Mouse (Mus musculus): Measurements from ENCODE around the gene BC005537.
"Not testable (repeated sequence)": the region's sequence is repeated elsewhere in the genome, so short reads cannot be mapped to it uniquely, and the experiment has no call there.

BC005537 gene

GRCm38 (mm10) chr13:24799925-24800673 is 1.4 kb upstream of the BC005537 start:
- in situ Hi-C loops (cut with MseI, MboI) = no loop called here

- in situ Hi-C loops (cut with MseI, MboI) = no loop called here
Measured at GRCm38 (mm10) chr13:24800674-24801307, 666 bp upstream of the BC005537 start.

DNA sequence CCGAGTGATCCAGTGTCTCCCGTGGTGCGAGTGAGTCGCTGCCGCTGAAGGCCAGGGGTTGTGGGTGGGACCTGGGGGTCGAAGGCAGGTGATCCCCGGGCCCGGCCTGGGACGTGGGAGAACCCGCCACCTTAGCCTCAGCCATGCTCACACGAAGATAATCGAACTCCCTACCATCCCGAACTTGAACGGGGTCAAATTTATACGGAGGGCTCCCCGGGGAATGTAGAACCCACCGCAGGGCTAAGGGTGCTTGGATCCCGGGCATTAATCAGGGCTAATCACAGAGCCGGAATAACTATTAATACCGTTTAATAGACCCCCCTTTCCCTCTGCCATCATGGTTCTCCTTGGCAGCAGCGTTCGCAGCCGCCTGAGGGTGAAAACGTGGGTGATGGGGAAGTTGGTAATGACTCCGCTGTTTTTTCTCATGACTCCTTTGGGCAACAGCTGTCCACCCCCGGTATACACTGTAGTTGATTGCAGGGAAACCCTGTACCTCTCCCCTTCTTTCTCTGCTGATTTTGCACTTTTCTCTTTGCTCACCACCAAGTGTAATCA is 754 bp downstream of the BC005537 start:
- in situ Hi-C loops (cut with MseI, MboI) = no loop called here

GRCm38 (mm10) chr13:24803196-24803595 is 1.7 kb downstream of the BC005537 start:
- in situ Hi-C loops (cut with MseI, MboI) = no loop called here

- in situ Hi-C loops (cut with MseI, MboI) = no loop called here
Measured at GRCm38 (mm10) chr13:24806079-24806478, 4.6 kb downstream of the BC005537 start.

GRCm38 (mm10) chr13:24812521-24812920 is 11.1 kb downstream of the BC005537 start:
- in situ Hi-C loops (cut with MseI, MboI) = no loop called here

GRCm38 (mm10) chr13:24814616-24815015 is 13.2 kb downstream of the BC005537 start:
- in situ Hi-C loops (cut with MseI, MboI) = no loop called here

- in situ Hi-C loops (cut with MseI, MboI) = no loop called here
Measured at GRCm38 (mm10) chr13:24816125-24817092, 15.0 kb downstream of the BC005537 start.

DNA sequence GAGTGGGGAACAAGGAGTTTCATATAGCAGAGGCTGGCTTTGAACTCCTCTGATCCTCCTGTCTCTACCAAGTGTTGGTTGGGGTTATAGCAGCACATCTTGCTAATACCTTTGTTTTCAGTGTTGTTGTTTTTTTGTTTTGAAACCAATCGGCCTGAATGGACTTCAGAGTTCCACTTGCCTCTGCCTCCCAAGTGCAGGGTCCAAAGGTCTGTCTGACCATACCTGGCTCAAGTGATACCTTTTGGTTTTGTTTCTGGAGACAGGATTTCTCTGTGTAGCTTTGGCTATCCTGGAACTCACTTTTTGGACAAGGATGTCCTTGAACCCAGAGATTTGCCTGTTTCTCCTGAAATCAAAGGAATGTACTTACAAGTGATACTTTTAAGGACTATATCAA is 18.5 kb downstream of the BC005537 start:
- in situ Hi-C loops (cut with MseI, MboI) = no loop called here

DNA sequence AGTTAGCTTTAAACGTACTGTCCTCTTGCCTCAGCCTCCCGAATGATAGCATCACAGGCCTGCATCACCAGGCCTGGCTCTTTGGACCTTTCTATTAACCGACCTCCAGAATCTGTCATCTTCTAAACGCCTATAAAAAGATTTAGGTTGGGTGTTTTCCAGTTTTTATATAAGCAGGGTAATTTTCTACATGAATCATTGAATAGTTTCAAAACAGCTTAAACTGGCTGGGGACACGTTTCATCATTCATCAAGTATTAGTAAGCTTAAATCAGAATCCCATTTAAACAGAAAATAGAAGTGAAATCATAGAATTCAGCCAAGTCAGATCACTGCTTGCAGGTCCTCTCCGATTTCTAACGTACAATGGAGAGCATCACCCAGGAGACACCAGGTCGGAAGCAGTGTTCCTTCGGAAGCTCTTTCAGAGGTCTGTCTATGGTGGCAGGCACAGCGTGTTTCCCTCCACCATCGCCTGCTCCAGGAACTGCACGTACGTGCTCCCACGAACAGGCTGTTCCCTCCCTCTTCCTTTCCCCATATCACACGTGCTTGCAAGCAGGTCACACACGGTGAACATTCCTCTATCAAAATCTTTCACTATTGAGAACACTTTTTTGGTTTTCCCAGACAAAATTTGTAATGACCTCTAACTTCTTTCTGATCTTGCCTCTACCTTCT is 21.3 kb downstream of the BC005537 start:
- in situ Hi-C loops (cut with MseI, MboI) = no loop called here

GRCm38 (mm10) chr13:24824647-24825046 is 23.2 kb downstream of the BC005537 start:
- in situ Hi-C loops (cut with MseI, MboI) = no loop called here

DNA sequence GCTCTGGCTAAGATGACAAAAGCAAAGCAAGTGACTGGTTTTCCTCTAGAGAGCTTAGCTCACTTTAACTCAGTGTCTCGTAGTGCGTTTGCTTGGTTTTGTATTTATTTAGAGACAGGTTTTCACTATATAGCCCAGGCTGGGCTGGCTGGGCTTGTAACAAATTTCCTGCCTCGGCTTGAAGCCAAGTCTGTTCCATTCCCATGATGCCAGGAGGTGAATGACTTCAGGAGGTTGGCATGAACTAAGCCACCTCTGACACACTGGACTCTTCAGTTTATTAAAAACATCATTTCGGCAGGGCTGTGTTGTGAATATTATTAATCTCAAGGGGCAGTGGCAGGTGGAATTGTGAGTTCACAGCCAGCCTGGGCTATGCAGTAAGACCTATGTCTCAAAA is 24.1 kb downstream of the BC005537 start:
- in situ Hi-C loops (cut with MseI, MboI) = no loop called here

DNA sequence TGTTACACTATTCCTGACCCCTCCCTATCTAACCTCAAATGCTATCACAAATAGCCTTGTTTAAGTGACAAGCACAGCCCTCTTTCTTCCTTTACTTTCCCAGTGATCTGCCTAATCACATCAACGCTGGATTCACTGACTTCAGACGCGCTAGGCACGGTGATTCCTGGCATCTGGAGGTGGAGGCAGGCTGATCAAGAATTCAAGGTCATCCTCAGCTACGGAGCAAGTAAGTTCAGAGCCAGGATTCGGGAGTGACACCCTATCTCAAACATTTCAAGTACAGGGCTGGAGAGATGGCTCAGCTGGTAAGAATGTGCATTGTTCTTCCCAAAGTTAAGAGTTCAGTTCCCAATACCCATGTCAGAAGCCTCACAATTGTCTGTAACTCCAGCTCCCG is 24.7 kb downstream of the BC005537 start:
- in situ Hi-C loops (cut with MseI, MboI) = no loop called here

GRCm38 (mm10) chr13:24830756-24831352 is 29.4 kb downstream of the BC005537 start:
- in situ Hi-C loops (cut with MseI, MboI) = no loop called here

GRCm38 (mm10) chr13:24831353-24832130 is 30.1 kb downstream of the BC005537 start, which contains the start of the genes Acot13 and Tdp2:
TSS of gene Acot13 (minus strand) at chr13:24831540.
TSS of gene Tdp2 (plus strand) at chr13:24831679.
- in situ Hi-C loops (cut with MseI, MboI) = no loop called here

GRCm38 (mm10) chr13:24832131-24832810 is 30.8 kb downstream of the BC005537 start:
- in situ Hi-C loops (cut with MseI, MboI) = no loop called here

- in situ Hi-C loops (cut with MseI, MboI) = no loop called here
Measured at GRCm38 (mm10) chr13:24832811-24833155, 31.3 kb downstream of the BC005537 start.

DNA sequence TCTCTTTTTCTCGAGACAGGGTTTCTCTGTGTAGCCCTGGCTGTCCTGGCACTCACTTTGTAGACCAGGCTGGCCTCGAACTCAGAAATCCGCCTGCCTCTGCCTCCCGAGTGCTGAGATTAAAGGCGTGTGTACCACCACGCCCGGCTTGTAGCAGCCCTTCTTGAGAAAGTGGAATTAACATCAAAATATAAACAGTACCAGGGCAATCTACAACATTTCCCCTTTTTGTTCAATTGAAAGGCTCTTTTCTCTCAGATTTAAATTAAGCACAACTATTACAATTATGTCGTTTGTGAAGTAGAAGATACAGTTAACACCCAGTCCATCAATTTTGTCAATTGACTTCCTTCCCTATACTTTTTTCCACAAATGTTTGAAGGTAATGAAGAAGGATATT is 36.3 kb downstream of the BC005537 start:
- in situ Hi-C loops (cut with MseI, MboI) = not testable (repeated sequence)

DNA sequence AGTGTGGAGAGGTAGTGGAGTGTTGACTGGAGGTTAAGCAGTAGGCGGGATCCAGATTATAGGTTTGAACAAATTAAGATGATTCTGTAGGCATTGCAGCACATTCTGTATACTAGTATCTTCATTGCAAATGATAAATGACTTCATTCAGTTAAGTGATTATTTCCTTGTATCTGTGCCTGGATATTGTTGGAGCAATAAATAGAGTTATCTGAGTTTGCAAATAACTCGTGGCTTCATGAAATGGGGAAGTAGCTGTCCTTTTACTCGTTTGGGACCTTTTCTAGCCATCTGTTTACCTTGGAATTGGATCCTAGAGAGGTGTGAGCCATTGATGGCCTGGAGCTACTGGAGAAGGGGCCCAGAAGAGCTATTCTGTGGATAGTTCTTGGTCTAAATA is 38.4 kb downstream of the BC005537 start:
- in situ Hi-C loops (cut with MseI, MboI) = no loop called here
